Mouse (Mus musculus) bone marrow, adult 2 months (tissue): Measurements from ENCODE around the gene Cd47.

Experiments
- CTCF ChIP-seq: fragments of 200-500 bp; IDR thresholded peaks from 2 replicates; pipeline ENCODE4 v1.5.1; 2011; ENCODE audit warnings: low read length, control low read depth; ENCODE audit not compliant: control insufficient read depth, insufficient read depth
- POLR2A ChIP-seq: fragments of 200-500 bp; IDR thresholded peaks from 2 replicates; pipeline ENCODE4 v1.6.1; 2011; ENCODE audit warnings: low read depth, mild to moderate bottlenecking, control low read depth, low read length, borderline replicate concordance; ENCODE audit not compliant: control insufficient read depth

DNA sequence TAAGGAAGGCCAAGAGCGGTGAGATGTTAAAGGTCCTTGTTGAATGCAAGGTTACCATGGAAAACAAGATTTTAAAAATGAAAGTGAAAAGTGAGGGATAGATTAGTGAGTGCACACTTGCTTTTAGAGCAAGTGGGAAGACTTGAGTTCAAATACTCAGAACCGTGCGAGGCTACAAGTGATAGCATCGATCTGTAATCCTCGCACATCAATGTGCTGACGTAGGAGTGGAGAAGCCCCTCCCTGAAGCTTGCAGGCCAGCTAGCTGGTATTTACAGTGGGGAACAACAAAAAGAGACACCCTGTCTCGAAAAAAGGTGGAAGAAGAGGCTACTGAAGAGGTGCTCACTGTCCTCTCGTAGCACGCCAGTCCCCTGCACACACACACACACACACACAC lies 6.7 kb upstream of the Cd47 start:
- TF ChIP-seq CTCF (no peak), POLR2A (no peak)
